26 mouse cellular contexts compared by ENCODE assay signal in genomic region chr16:10129052-10129911, GRCm38 (mm10). TPM values are rescaled to one million over a fixed set of nuclear protein-coding genes. Genes with fewer than 3 reads are reported as not detected.
"Had no signal": no experiment of that assay in that cellular context is flagged by ENCODE, and none has a peak within 500 bp of the region (broad histone marks: within the 10 kb centered on the region; RNA-seq: fewer than 3 reads in every experiment).

No protein-coding gene starts in this region.

- H3K27ac ChIP-seq: kidney, embryonic 15.5 days; layer of hippocampus, adult 2 months; left cerebral cortex, adult 2 months; liver, embryonic 14.5 days; lung, embryonic 15.5 days; macrophage; midbrain, embryonic 10.5 days; midbrain, embryonic 13.5 days; neural tube, embryonic 13.5 days; stomach, embryonic 15.5 days had no signal

- H3K4me3 ChIP-seq: kidney, embryonic 15.5 days; layer of hippocampus, adult 2 months; left cerebral cortex, adult 2 months; lung, embryonic 15.5 days; megakaryocyte, embryonic 14.5 days; midbrain, embryonic 10.5 days; midbrain, embryonic 13.5 days; myocyte; neural tube, embryonic 13.5 days; stomach, embryonic 15.5 days had no signal

- ATAC-seq: midbrain, embryonic 13.5 days; midbrain, embryonic 16.5 days had no signal

- H3K27me3 ChIP-seq: kidney, embryonic 15.5 days; lung, embryonic 15.5 days; megakaryocyte, embryonic 14.5 days; midbrain, embryonic 13.5 days; neural tube, embryonic 13.5 days; stomach, embryonic 15.5 days had no signal

- H3K4me1 ChIP-seq: kidney, embryonic 15.5 days; lung, embryonic 15.5 days; megakaryocyte, embryonic 14.5 days; midbrain, embryonic 10.5 days; midbrain, embryonic 13.5 days; neural tube, embryonic 13.5 days; stomach, embryonic 15.5 days had no signal

- DNase-seq: kidney, adult 11 months; kidney, adult 8-10 months; kidney, postnatal 10 days; kidney, postnatal 4 days; layer of hippocampus, postnatal 36 days; lung, adult 18-20 months; thymus, postnatal 25 days had no signal

- H3K9ac ChIP-seq: kidney, embryonic 15.5 days; liver, embryonic 14.5 days; lung, embryonic 15.5 days; midbrain, embryonic 13.5 days; neural tube, embryonic 13.5 days; stomach, embryonic 15.5 days had no signal

- H3K36me3 ChIP-seq: kidney, embryonic 15.5 days; lung, embryonic 15.5 days; midbrain, embryonic 10.5 days; midbrain, embryonic 13.5 days; neural tube, embryonic 13.5 days; stomach, embryonic 15.5 days had no signal

- H3K4me2 ChIP-seq: kidney, embryonic 15.5 days; liver, embryonic 11.5 days; lung, embryonic 15.5 days; midbrain, embryonic 13.5 days; neural tube, embryonic 13.5 days; stomach, embryonic 15.5 days had no signal

- H3K9me3 ChIP-seq: kidney, embryonic 15.5 days; lung, embryonic 15.5 days; midbrain, embryonic 10.5 days; midbrain, embryonic 13.5 days; neural tube, embryonic 13.5 days; stomach, embryonic 15.5 days had no signal

RNA-seq across cellular contexts. Expression of gene Rpl39l, which starts 40.7 kb away (rescaled TPM):
- total RNA-seq: layer of hippocampus, adult 2 months; layer of hippocampus, postnatal 10 days; layer of hippocampus, postnatal 36 days; left cerebral cortex, adult 2 months; left cerebral cortex, postnatal 10 days; left cerebral cortex, postnatal 36 days; monocyte, adult 5-6 weeks; neutrophil, adult 5-6 weeks had no signal
- polyA plus RNA-seq: midbrain, embryonic 13.5 days; myocyte; neural tube, embryonic 13.5 days had no signal
